Mouse (Mus musculus): ENCODE data around the gene Kcnj16.

GRCm38 (mm10) chr11:110918808-110919465 lies 48.9 kb upstream of the Kcnj16 start:
- TF ChIP-seq CTCF (IDR thresholded peaks at IDR 0.05), result no peak
- TF ChIP-seq EP300 (IDR thresholded peaks at IDR 0.05), result no peak

Measured in lung, postnatal 0 days (tissue).